In genomic region chr14:76598518-76599216, GRCm38 (mm10) we compare ENCODE assay signal across 8 mouse cellular contexts. TPM values are rescaled to one million over a fixed set of nuclear protein-coding genes. Genes with fewer than 3 reads are reported as not detected.
DNase-seq lines count a peak whose midpoint lies in the region; ATAC-seq and TF ChIP-seq lines count a peak whose summit lies in the region.

No protein-coding gene starts in this region.

- peak overlapping the region; percentile 37 for H3K4me3 ChIP-seq in ES-Bruce4 (ENCODE audit: low read depth, low read length)
- H3K4me3 ChIP-seq in bone marrow, adult 2 months (replicated peaks; ENCODE audit: control insufficient read depth, low read depth, low read length): peak overlapping the region; percentile 33
- H3K4me3 ChIP-seq in forebrain, embryonic 10.5 days: peak overlapping the region; percentile 49

- TF ChIP-seq CTCF in ES-Bruce4 (IDR thresholded peaks at IDR 0.05; ENCODE audit: low read depth, low read length): no peak
- TF ChIP-seq CTCF in bone marrow, adult 2 months (IDR thresholded peaks at IDR 0.05; ENCODE audit: control insufficient read depth, insufficient read depth, low read length): no peak

- H3K9ac ChIP-seq in ES-Bruce4 (ENCODE audit: low read depth, poor library complexity, severe bottlenecking): peak overlapping the region; percentile 2

- H3K36me3 ChIP-seq in ES-Bruce4 (ENCODE audit: control insufficient read depth, insufficient read depth, low read length, poor library complexity, severe bottlenecking): no peaks in the 10 kb centered on the region
- no peaks in the 10 kb centered on the region for H3K36me3 ChIP-seq in forebrain, embryonic 10.5 days (replicated peaks)

- WGBS in bone marrow, adult 2 months: 2% methylated on average over 12 of the region's 12 CpGs
- under 1% methylated on average over 12 of the region's 12 CpGs for WGBS in forebrain, embryonic 10.5 days

- no peaks in the 10 kb centered on the region for H3K9me3 ChIP-seq in ES-Bruce4 (replicated peaks; ENCODE audit: control insufficient read depth, insufficient read depth, low read length, poor library complexity, severe bottlenecking)
- no peaks in the 10 kb centered on the region for H3K9me3 ChIP-seq in forebrain, embryonic 10.5 days

- DNase-seq in forebrain, embryonic 10.5 days (ENCODE audit: extremely low spot score, low spot score): peak; percentile 46
- DNase-seq in layer of hippocampus, adult 9-11 months: peak; percentile 52
- peak; percentile 71 for DNase-seq in lung, postnatal 10 days
- DNase-seq in right cerebral cortex, postnatal 25 days: peak; percentile 26
- no peak for DNase-seq in urinary bladder, postnatal 36 days (ENCODE audit: low spot score in 2 of 2)

- TF ChIP-seq POLR2A in ES-Bruce4 (IDR thresholded peaks at IDR 0.05; ENCODE audit: insufficient read depth, low read length): peak; percentile 23
- TF ChIP-seq POLR2A in bone marrow, adult 2 months (IDR thresholded peaks at IDR 0.05; ENCODE audit: borderline replicate concordance, control insufficient read depth, low read depth, low read length): no peak

- ATAC-seq in hematopoietic stem cell, adult 5-6 weeks (replicated peaks in 1 of 2; ENCODE audit: insufficient read depth in 1 of 2, low FRiP score in 2 of 2, low TSS enrichment in 1 of 2, low read depth in 1 of 2, poor library complexity in 2 of 2, severe bottlenecking in 2 of 2): peak; percentile 85 to 88

- H3K4me1 ChIP-seq in ES-Bruce4 (ENCODE audit: control insufficient read depth, insufficient read depth, low read length): no peaks in the 10 kb centered on the region
- H3K4me1 ChIP-seq in bone marrow, adult 2 months (ENCODE audit: control insufficient read depth, insufficient read depth, low read length): no peaks in the 10 kb centered on the region; the same call in none of the 2 replicates
- H3K4me1 ChIP-seq in forebrain, embryonic 10.5 days: peaks cover 24% of the 10 kb centered on the region

- peak; percentile 87 for TF ChIP-seq EP300 in ES-Bruce4 (IDR thresholded peaks at IDR 0.05; ENCODE audit: insufficient read depth, low read depth, low read length)

- peak overlapping the region; percentile 68 for H3K27ac ChIP-seq in ES-Bruce4 (ENCODE audit: insufficient read depth, low read length)
- H3K27ac ChIP-seq in bone marrow, adult 2 months (ENCODE audit: control insufficient read depth, insufficient read depth, low read depth, low read length, poor library complexity): no peak overlapping the region
- H3K27ac ChIP-seq in forebrain, embryonic 10.5 days: peak overlapping the region; percentile 90

- no peaks in the 10 kb centered on the region for H3K27me3 ChIP-seq in ES-Bruce4 (ENCODE audit: control insufficient read depth, insufficient read depth, low read length, poor library complexity, severe bottlenecking)
- H3K27me3 ChIP-seq in forebrain, embryonic 10.5 days (ENCODE audit: poor library complexity, severe bottlenecking): peaks cover 6% of the 10 kb centered on the region; the same call in 1 of the 2 replicates

RNA-seq across cellular contexts. Expression of gene Serp2, which starts 42.0 kb away (rescaled TPM):
- polyA plus RNA-seq in ES-Bruce4 (2011; ENCODE audit: insufficient read depth, insufficient read length, low read depth, missing spikeins): 6.1 and 6.4 TPM in 2 replicates
- polyA plus RNA-seq in bone marrow, adult 2 months (2011; ENCODE audit: insufficient read depth, insufficient read length, low replicate concordance, missing spikeins): not detected in 2 replicates
- polyA plus RNA-seq in forebrain, embryonic 10.5 days (2016; fragmentation: Nextera tagmentation; extraction: Ambion mirVana): 24.9 and 25.2 TPM in 2 replicates
- total RNA-seq in hematopoietic stem cell, adult 5-6 weeks (2017): not detected in 2 replicates

Comparison
In these comparisons a context has a peak if more than half of its experiments do, and no peak if none do; other contexts are left out.
1. DNase-seq: peak in forebrain, embryonic 10.5 days (single experiment), layer of hippocampus, adult 9-11 months (single experiment), lung, postnatal 10 days (single experiment) and right cerebral cortex, postnatal 25 days (single experiment); none in urinary bladder, postnatal 36 days (0 of 2).
2. Peak in every context shown above with its lines, with median percentiles within 50 percentile points of each other: H3K4me3 ChIP-seq.